Mouse (Mus musculus): ENCODE measurements around the gene Vmn1r208. TPM values are rescaled to one million over a fixed set of nuclear protein-coding genes. Genes with fewer than 3 reads are reported as not detected.
"Not testable (repeated sequence)": the region's sequence is repeated elsewhere in the genome, so short reads cannot be mapped to it uniquely, and the experiment has no call there.

Gene Vmn1r208
- total RNA-seq, 1 experiment: 0.22 TPM

GRCm38 (mm10) chr13:22747524-22747923 lies 29.7 kb downstream of the Vmn1r208 start:
- Histone ChIP-seq H3K36me3 (ENCODE audit: control insufficient read depth, insufficient read depth, low read length, poor library complexity, severe bottlenecking) (no peaks in the 10 kb centered on the region), H3K9ac (ENCODE audit: insufficient read depth, low read depth, low read length, poor library complexity, severe bottlenecking) (no peak overlapping the region), H3K4me3 (ENCODE audit: insufficient read depth in 1 of 2, low read depth in 1 of 2, low read length in 2 of 2, poor library complexity in 1 of 2, severe bottlenecking in 1 of 2) (no peak overlapping the region), H3K27ac (ENCODE audit: insufficient read depth, low read depth, low read length, poor library complexity, severe bottlenecking) (no peak overlapping the region), H3K9me3 (ENCODE audit: control insufficient read depth, insufficient read depth, low read depth, low read length) (no peaks in the 10 kb centered on the region), H3K4me1 (ENCODE audit: control insufficient read depth in 2 of 2, insufficient read depth in 2 of 2, low read length in 2 of 2, poor library complexity in 1 of 2) (no peaks in the 10 kb centered on the region)
- in situ Hi-C loops (cut with MboI; ENCODE audit: low sequenced_read_pairs in 2 of 2, unreplicated experiment in 2 of 2): no loop called here
- DNase-seq (ENCODE audit: low read depth, low spot score): no peak
- no peak for TF ChIP-seq MAFK (IDR thresholded peaks at IDR 0.05; ENCODE audit: insufficient read depth, low read depth, low read length)
- no peak for TF ChIP-seq CHD2 (IDR thresholded peaks at IDR 0.05; ENCODE audit: low read depth, low read length)
- TF ChIP-seq ZC3H11A (IDR thresholded peaks at IDR 0.05; ENCODE audit: borderline replicate concordance, low read depth, low read length): peak; percentile 55; the same call in 1 of the 2 replicates
- TF ChIP-seq HCFC1 (IDR thresholded peaks at IDR 0.05; ENCODE audit: borderline replicate concordance, insufficient read depth, low read length): no peak
- peak; percentile 18; the same call in 1 of the 2 replicates for TF ChIP-seq ZNF384 (IDR thresholded peaks at IDR 0.05; ENCODE audit: low read depth, low read length)

GRCm38 (mm10) chr13:22729529-22729928 lies 47.7 kb downstream of the Vmn1r208 start, which contains the start of gene Vmn1r207-ps:
Vmn1r207-ps (minus strand) TSS chr13:22729629.
- H3K27ac ChIP-seq (ENCODE audit: insufficient read depth, low read depth, low read length, poor library complexity, severe bottlenecking); H3K4me3 ChIP-seq (ENCODE audit: insufficient read depth in 1 of 2, low read depth in 1 of 2, low read length in 2 of 2, poor library complexity in 1 of 2, severe bottlenecking in 1 of 2); in situ Hi-C loops (cut with MboI; ENCODE audit: low sequenced_read_pairs in 2 of 2, unreplicated experiment in 2 of 2); H3K4me1 ChIP-seq (ENCODE audit: control insufficient read depth in 2 of 2, insufficient read depth in 2 of 2, low read length in 2 of 2, poor library complexity in 1 of 2); H3K36me3 ChIP-seq (ENCODE audit: control insufficient read depth, insufficient read depth, low read length, poor library complexity, severe bottlenecking); DNase-seq (ENCODE audit: low read depth, low spot score); H3K9ac ChIP-seq (ENCODE audit: insufficient read depth, low read depth, low read length, poor library complexity, severe bottlenecking); H3K9me3 ChIP-seq (ENCODE audit: control insufficient read depth, insufficient read depth, low read depth, low read length): not testable (repeated sequence)

Other genes with a start within 250 kb of the Vmn1r208 start
- gene Vmn1r204, start 224.2 kb downstream of the Vmn1r208 start, total RNA-seq (2012; rRNA removed): not detected in 2 replicates
- gene Vmn1r205, start 184.4 kb downstream of the Vmn1r208 start, total RNA-seq (2012; rRNA removed): not detected in 2 replicates
- not detected in 2 replicates for gene Vmn1r206, start 153.1 kb downstream of the Vmn1r208 start, total RNA-seq (2012; rRNA removed)
- gene Vmn1r207-ps, start 47.8 kb downstream of the Vmn1r208 start, total RNA-seq (2012; rRNA removed): not detected in 2 replicates
- not detected in 2 replicates for gene Vmn1r209, start 32.3 kb upstream of the Vmn1r208 start, total RNA-seq (2012; rRNA removed)
- gene Vmn1r210, start 53.9 kb upstream of the Vmn1r208 start, total RNA-seq (2012; rRNA removed): 0.09 and 0.11 TPM in 2 replicates
- not detected in 2 replicates for gene Vmn1r211, start 80.2 kb upstream of the Vmn1r208 start, total RNA-seq (2012; rRNA removed)
- not detected in 2 replicates for gene Vmn1r212, start 106.8 kb upstream of the Vmn1r208 start, total RNA-seq (2012; rRNA removed)
- gene Vmn1r213, start 230.3 kb upstream of the Vmn1r208 start, total RNA-seq (2012; rRNA removed): not detected in 2 replicates